ENCODE assay signal across 8 mouse cellular contexts in the genomic region with DNA sequence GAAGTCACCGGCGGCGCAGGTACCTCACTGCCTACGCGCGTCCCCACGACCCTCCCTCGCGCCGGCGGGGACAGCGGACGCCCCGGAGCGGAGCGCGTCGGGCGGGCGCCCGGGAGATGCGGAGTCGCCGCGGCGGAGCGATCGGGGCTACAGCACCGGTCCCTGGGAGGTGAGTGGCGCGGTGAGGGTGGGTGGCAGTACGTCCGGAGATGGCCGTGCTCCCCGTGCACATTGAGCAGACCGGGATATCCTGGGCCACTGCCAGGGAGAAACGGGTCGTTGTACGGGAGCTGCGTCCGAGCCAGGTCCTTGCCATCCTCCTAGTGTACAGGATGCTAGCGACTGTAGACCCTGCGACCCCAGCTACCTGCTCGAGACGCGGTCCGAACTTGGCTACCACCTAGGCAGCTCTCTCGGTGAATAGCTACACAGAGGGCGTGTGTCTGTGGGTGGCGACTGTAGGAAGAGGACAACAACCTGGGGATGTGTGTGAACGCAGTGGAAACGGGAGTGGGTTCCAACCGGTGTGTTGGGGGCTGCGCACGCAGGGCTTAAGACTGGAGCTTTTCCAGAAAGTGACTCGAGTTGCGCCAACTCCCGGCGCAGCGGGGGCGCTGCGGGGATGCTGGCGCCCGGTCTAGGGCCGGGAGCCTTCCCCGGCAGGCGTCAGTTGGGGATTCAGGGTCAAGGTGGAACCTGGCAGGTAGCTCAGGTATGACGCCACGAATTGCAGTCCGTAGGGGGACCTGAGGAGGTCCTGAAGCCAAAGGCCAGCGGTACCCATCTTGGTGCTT. TPM values are rescaled to one million over a fixed set of nuclear protein-coding genes. Genes with fewer than 3 reads are reported as not detected.
DNase-seq lines count a peak whose midpoint lies in the region; ATAC-seq and TF ChIP-seq lines count a peak whose summit lies in the region.

No protein-coding gene starts in this region.

- peak; percentile 27; the same call in 1 of the 2 replicates for TF ChIP-seq CTCF in intestine, postnatal 0 days (IDR thresholded peaks at IDR 0.05; ENCODE audit: low read depth)
- peak; percentile 31; the same call in 1 of the 2 replicates for TF ChIP-seq CTCF in midbrain, postnatal 0 days (IDR thresholded peaks at IDR 0.05)

- no peaks in the 10 kb centered on the region for H3K27me3 ChIP-seq in intestine, postnatal 0 days (replicated peaks; ENCODE audit: control insufficient read depth, insufficient read depth, low read length)
- peaks cover 20% of the 10 kb centered on the region; the same call in 1 of the 2 replicates for H3K27me3 ChIP-seq in limb, embryonic 15.5 days
- no peaks in the 10 kb centered on the region for H3K27me3 ChIP-seq in midbrain, postnatal 0 days (ENCODE audit: insufficient read depth, low read length)

- DNase-seq in ovary, adult 18-20 months (ENCODE audit: low spot score), result peak; percentile 12
- no peak for DNase-seq in ovary, postnatal 10 days (ENCODE audit: low spot score)
- DNase-seq in cerebellum, postnatal 10 days, result peak; percentile 72 to 78
- DNase-seq in gastrocnemius, postnatal 10 days, result peak; percentile 48
- DNase-seq in midbrain, postnatal 0 days (ENCODE audit: low spot score), result peak; percentile 42
- DNase-seq in urinary bladder, postnatal 14 days (ENCODE audit: low spot score), result peak; percentile 19

- WGBS in intestine, postnatal 0 days, result 1% methylated on average over 70 of the region's 71 CpGs
- 2% methylated on average over 71 of the region's 71 CpGs for WGBS in limb, embryonic 15.5 days
- under 1% methylated on average over 68 of the region's 71 CpGs for WGBS in midbrain, postnatal 0 days

- H3K36me3 ChIP-seq in intestine, postnatal 0 days (ENCODE audit: control insufficient read depth, insufficient read depth), result 0 out of 2 replicates have a peak, but pooled peaks cover 3% of the 10 kb centered on the region
- no peaks in the 10 kb centered on the region for H3K36me3 ChIP-seq in limb, embryonic 15.5 days
- no peaks in the 10 kb centered on the region for H3K36me3 ChIP-seq in midbrain, postnatal 0 days (ENCODE audit: insufficient read depth, low read length)

- peak; percentile 37 for ATAC-seq in intestine, postnatal 0 days
- ATAC-seq in limb, embryonic 15.5 days (ENCODE audit: insufficient number of reproducible peaks, low FRiP score, low TSS enrichment, low read depth), result peak; percentile 5; the same call in 1 of the 2 replicates
- ATAC-seq in midbrain, postnatal 0 days (ENCODE audit: low FRiP score), result peak; percentile 70

- H3K4me2 ChIP-seq in intestine, postnatal 0 days (replicated peaks; ENCODE audit: low read depth), result peak overlapping the region; percentile 99
- H3K4me2 ChIP-seq in limb, embryonic 15.5 days, result peak overlapping the region; percentile 97
- peak overlapping the region; percentile 76 for H3K4me2 ChIP-seq in midbrain, postnatal 0 days (ENCODE audit: low read depth, low read length, poor library complexity, severe bottlenecking)

- no peaks in the 10 kb centered on the region; the same call in 1 of the 2 replicates for H3K4me1 ChIP-seq in intestine, postnatal 0 days (replicated peaks; ENCODE audit: control insufficient read depth, insufficient read depth, low read length)
- peaks cover 8% of the 10 kb centered on the region for H3K4me1 ChIP-seq in limb, embryonic 15.5 days
- peaks cover 8% of the 10 kb centered on the region; the same call in 1 of the 2 replicates for H3K4me1 ChIP-seq in midbrain, postnatal 0 days (ENCODE audit: insufficient read depth, low read length)

- peak overlapping the region; percentile 79 for H3K4me3 ChIP-seq in intestine, postnatal 0 days (ENCODE audit: low read depth, low read length)
- H3K4me3 ChIP-seq in limb, embryonic 15.5 days, result peak overlapping the region; percentile 68
- H3K4me3 ChIP-seq in midbrain, postnatal 0 days (ENCODE audit: low read depth, low read length), result peak overlapping the region; percentile 81

- no peaks in the 10 kb centered on the region for H3K9me3 ChIP-seq in intestine, postnatal 0 days (ENCODE audit: control insufficient read depth)
- H3K9me3 ChIP-seq in limb, embryonic 15.5 days, result no peaks in the 10 kb centered on the region
- H3K9me3 ChIP-seq in midbrain, postnatal 0 days (ENCODE audit: low read length), result no peaks in the 10 kb centered on the region

- H3K27ac ChIP-seq in intestine, postnatal 0 days (ENCODE audit: low read depth, low read length), result peak overlapping the region; percentile 61
- no peak overlapping the region for H3K27ac ChIP-seq in limb, embryonic 15.5 days
- peak overlapping the region; percentile 82 for H3K27ac ChIP-seq in midbrain, postnatal 0 days (ENCODE audit: low read depth, low read length)

- peak overlapping the region; percentile 64 for H3K9ac ChIP-seq in intestine, postnatal 0 days (ENCODE audit: low read depth, low read length)
- H3K9ac ChIP-seq in limb, embryonic 15.5 days, result peak overlapping the region; percentile 57
- H3K9ac ChIP-seq in midbrain, postnatal 0 days (replicated peaks; ENCODE audit: low read length, poor library complexity, severe bottlenecking), result peak overlapping the region; percentile 83

RNA-seq across cellular contexts. Expression of a gene that starts 0.9 kb away (rescaled TPM):
- total RNA-seq in gastrocnemius, postnatal 10 days (2021), result 10 to 100 TPM in 1 of 2 experiments, 1 to 10 TPM in 1; 8.2 to 10.6 TPM
- 4.7 and 5.2 TPM in 2 replicates for polyA plus RNA-seq in intestine, postnatal 0 days (2015; fragmentation: Nextera tagmentation; extraction: Ambion mirVana)
- polyA plus RNA-seq in limb, embryonic 15.5 days (2015; fragmentation: Nextera tagmentation; extraction: Ambion mirVana), result 4.5 and 4.9 TPM in 2 replicates
- 14.2 and 14.6 TPM in 2 replicates for total RNA-seq in midbrain, postnatal 0 days (2014; rRNA removed)
- polyA plus RNA-seq in midbrain, postnatal 0 days (2015; fragmentation: Nextera tagmentation; extraction: Ambion mirVana), result 7.2 and 9.2 TPM in 2 replicates

RNA-seq across cellular contexts. Expression of a gene that starts 9.7 kb away (rescaled TPM):
- total RNA-seq in gastrocnemius, postnatal 10 days (2021), result not detected
- polyA plus RNA-seq in intestine, postnatal 0 days (2015; fragmentation: Nextera tagmentation; extraction: Ambion mirVana), result 61.7 and 63.6 TPM in 2 replicates
- polyA plus RNA-seq in limb, embryonic 15.5 days (2015; fragmentation: Nextera tagmentation; extraction: Ambion mirVana), result not detected in 2 replicates
- not detected in 2 replicates for total RNA-seq in midbrain, postnatal 0 days (2014; rRNA removed)
- not detected in 2 replicates for polyA plus RNA-seq in midbrain, postnatal 0 days (2015; fragmentation: Nextera tagmentation; extraction: Ambion mirVana)

Comparison
In these comparisons a context has a peak if more than half of its experiments do, and no peak if none do; other contexts are left out.
1. ATAC-seq: peak in every context shown above with its lines; median percentile 70 in midbrain, postnatal 0 days; 37 in intestine, postnatal 0 days; 5 in limb, embryonic 15.5 days.
2. RNA of a gene that starts 9.7 kb away (polyA plus RNA-seq): 61.7 to 63.6 TPM in intestine, postnatal 0 days; not detected in limb, embryonic 15.5 days and not detected in midbrain, postnatal 0 days; every median in the first group is over 10 times any median in the second.
3. Peak in every context shown above with its lines, with median percentiles within 50 percentile points of each other: H3K4me2 ChIP-seq, H3K4me3 ChIP-seq and H3K9ac ChIP-seq.